Mouse (Mus musculus): ENCODE measurements at regions not wholly inside any gene's neighbourhood (a gene's known extent, or its start where the extent isn't known, plus 50 kb on each side); places are given as distances from the start of the nearest gene placed in this dataset.

GRCm38 (mm10) chr8:44273300-44273699, 563.5 kb upstream of the Adam34 start:
- Histone ChIP-seq H3K27me3 (ENCODE audit: control insufficient read depth, insufficient read depth, low read depth, low read length) (no peaks in the 10 kb centered on the region), H3K9ac (ENCODE audit: low read depth, low read length) (no peak overlapping the region), H3K36me3 (ENCODE audit: control insufficient read depth, insufficient read depth, low read length) (no peaks in the 10 kb centered on the region), H3K4me2 (ENCODE audit: low read length) (no peak overlapping the region), H3K4me1 (ENCODE audit: control insufficient read depth, insufficient read depth, low read length) (no peaks in the 10 kb centered on the region), H3K4me3 (ENCODE audit: low read depth, low read length) (no peak overlapping the region), H3K9me3 (replicated peaks; ENCODE audit: control insufficient read depth, low read length, poor library complexity, severe bottlenecking) (no peaks in the 10 kb centered on the region), H3K27ac (ENCODE audit: low read length) (no peak overlapping the region)
- WGBS = 71% methylated on average over 4 of the region's 4 CpGs
- no peak for ATAC-seq

- H3K27ac ChIP-seq (ENCODE audit: low read length) = no peak overlapping the region
- no peak overlapping the region for H3K9ac ChIP-seq (ENCODE audit: low read depth, low read length)
- no peaks in the 10 kb centered on the region for H3K4me1 ChIP-seq (ENCODE audit: control insufficient read depth, insufficient read depth, low read length)
- no peaks in the 10 kb centered on the region for H3K27me3 ChIP-seq (ENCODE audit: control insufficient read depth, insufficient read depth, low read depth, low read length)
- H3K4me3 ChIP-seq (ENCODE audit: low read depth, low read length) = no peak overlapping the region
- no peaks in the 10 kb centered on the region for H3K9me3 ChIP-seq (replicated peaks; ENCODE audit: control insufficient read depth, low read length, poor library complexity, severe bottlenecking)
- H3K36me3 ChIP-seq (ENCODE audit: control insufficient read depth, insufficient read depth, low read length) = no peaks in the 10 kb centered on the region
- H3K4me2 ChIP-seq (ENCODE audit: low read length) = no peak overlapping the region
- ATAC-seq = no peak
These were observed 608.4 kb upstream of the Adam34 start for GRCm38 (mm10) chr8:44318216-44318615.

GRCm38 (mm10) chr8:44334323-44334993, 600.8 kb upstream of the Fat1 start:
- peak; percentile 93 for ATAC-seq
- H3K4me2 ChIP-seq (ENCODE audit: low read length) = no peak overlapping the region
- H3K9ac ChIP-seq (ENCODE audit: low read depth, low read length) = no peak overlapping the region
- H3K4me1 ChIP-seq (ENCODE audit: control insufficient read depth, insufficient read depth, low read length) = 0 out of 2 replicates have a peak, but pooled peaks cover 3% of the 10 kb centered on the region
- no peaks in the 10 kb centered on the region for H3K9me3 ChIP-seq (replicated peaks; ENCODE audit: control insufficient read depth, low read length, poor library complexity, severe bottlenecking)
- WGBS = 50% methylated on average over 6 of the region's 6 CpGs
- no peak overlapping the region for H3K27ac ChIP-seq (ENCODE audit: low read length)
- no peaks in the 10 kb centered on the region for H3K27me3 ChIP-seq (ENCODE audit: control insufficient read depth, insufficient read depth, low read depth, low read length)
- H3K36me3 ChIP-seq (ENCODE audit: control insufficient read depth, insufficient read depth, low read length) = no peaks in the 10 kb centered on the region
- no peak overlapping the region for H3K4me3 ChIP-seq (ENCODE audit: low read depth, low read length)

DNA sequence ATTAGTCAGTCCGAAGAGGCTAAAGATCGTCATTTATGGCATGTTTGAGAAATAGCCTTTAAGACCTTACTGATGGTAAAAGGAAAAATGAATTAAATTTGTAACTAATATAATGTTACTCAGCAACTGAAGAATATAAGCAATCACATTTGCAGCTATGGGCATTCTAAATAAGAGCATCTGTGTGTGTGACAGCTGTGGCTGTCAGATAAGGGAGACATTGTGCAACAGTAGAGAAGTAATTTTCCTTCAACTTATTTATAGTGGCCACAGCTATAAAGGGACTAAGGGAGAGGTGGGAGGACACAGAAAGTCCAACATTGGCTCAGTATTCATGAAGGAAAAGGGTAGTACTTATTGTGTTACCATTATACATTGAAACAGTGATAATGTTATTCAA, 591.8 kb upstream of the Fat1 start:
- Histone ChIP-seq H3K36me3 (ENCODE audit: control insufficient read depth, insufficient read depth, low read length) (no peaks in the 10 kb centered on the region), H3K4me1 (ENCODE audit: control insufficient read depth, insufficient read depth, low read length) (peaks cover 3% of the 10 kb centered on the region; the same call in 1 of the 2 replicates), H3K4me3 (ENCODE audit: low read depth, low read length) (no peak overlapping the region), H3K27me3 (ENCODE audit: control insufficient read depth, insufficient read depth, low read depth, low read length) (no peaks in the 10 kb centered on the region), H3K27ac (ENCODE audit: low read length) (no peak overlapping the region), H3K9ac (ENCODE audit: low read depth, low read length) (no peak overlapping the region), H3K9me3 (replicated peaks; ENCODE audit: control insufficient read depth, low read length, poor library complexity, severe bottlenecking) (no peaks in the 10 kb centered on the region), H3K4me2 (ENCODE audit: low read length) (no peak overlapping the region)
- ATAC-seq = no peak
- WGBS = 81% methylated on average over 2 of the region's 2 CpGs

DNA sequence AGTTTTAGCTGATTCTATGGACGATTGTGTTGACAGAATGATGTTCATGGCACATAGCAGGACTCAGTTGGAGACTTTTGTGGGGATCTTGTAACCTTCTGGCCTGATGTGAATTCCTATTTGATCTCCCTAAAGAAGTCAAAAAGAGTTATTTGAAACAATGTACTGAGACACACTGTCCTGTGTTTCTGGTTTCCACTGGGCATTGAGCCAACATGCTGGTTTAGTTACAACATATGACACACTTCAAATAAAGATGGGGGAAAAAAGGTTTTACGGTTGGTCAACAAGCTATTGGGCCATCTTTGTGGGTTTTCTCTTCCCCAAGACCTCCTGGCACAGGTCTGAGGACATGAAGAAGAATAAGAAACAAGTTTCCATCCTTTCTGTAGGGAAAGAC, 591.3 kb upstream of the Fat1 start:
- no peak for ATAC-seq
- no peak overlapping the region for H3K27ac ChIP-seq (ENCODE audit: low read length)
- H3K36me3 ChIP-seq (ENCODE audit: control insufficient read depth, insufficient read depth, low read length) = no peaks in the 10 kb centered on the region
- peaks cover 3% of the 10 kb centered on the region; the same call in 1 of the 2 replicates for H3K4me1 ChIP-seq (ENCODE audit: control insufficient read depth, insufficient read depth, low read length)
- 56% methylated on average over 2 of the region's 2 CpGs for WGBS
- no peaks in the 10 kb centered on the region for H3K27me3 ChIP-seq (ENCODE audit: control insufficient read depth, insufficient read depth, low read depth, low read length)
- H3K9ac ChIP-seq (ENCODE audit: low read depth, low read length) = no peak overlapping the region
- no peak overlapping the region for H3K4me2 ChIP-seq (ENCODE audit: low read length)
- H3K9me3 ChIP-seq (replicated peaks; ENCODE audit: control insufficient read depth, low read length, poor library complexity, severe bottlenecking) = no peaks in the 10 kb centered on the region
- no peak overlapping the region for H3K4me3 ChIP-seq (ENCODE audit: low read depth, low read length)

GRCm38 (mm10) chr8:44347412-44347811, 587.8 kb upstream of the Fat1 start:
- H3K27me3 ChIP-seq (ENCODE audit: control insufficient read depth, insufficient read depth, low read depth, low read length) = no peaks in the 10 kb centered on the region
- no peak overlapping the region for H3K4me3 ChIP-seq (ENCODE audit: low read depth, low read length)
- H3K36me3 ChIP-seq (ENCODE audit: control insufficient read depth, insufficient read depth, low read length) = no peaks in the 10 kb centered on the region
- 79% methylated on average over 1 of the region's 1 CpGs for WGBS
- H3K9ac ChIP-seq (ENCODE audit: low read depth, low read length) = no peak overlapping the region
- H3K9me3 ChIP-seq (replicated peaks; ENCODE audit: control insufficient read depth, low read length, poor library complexity, severe bottlenecking) = no peaks in the 10 kb centered on the region
- no peak overlapping the region for H3K4me2 ChIP-seq (ENCODE audit: low read length)
- no peak for ATAC-seq
- H3K4me1 ChIP-seq (ENCODE audit: control insufficient read depth, insufficient read depth, low read length) = peaks cover 3% of the 10 kb centered on the region; the same call in 1 of the 2 replicates
- no peak overlapping the region for H3K27ac ChIP-seq (ENCODE audit: low read length)

GRCm38 (mm10) chr8:44373987-44374386, 561.3 kb upstream of the Fat1 start:
- 32% methylated on average over 6 of the region's 6 CpGs for WGBS
- ATAC-seq = 0 out of 2 replicates have a peak, but pooled peaks have one; percentile 42
- H3K4me1 ChIP-seq (ENCODE audit: control insufficient read depth, insufficient read depth, low read length) = no peaks in the 10 kb centered on the region
- no peaks in the 10 kb centered on the region for H3K27me3 ChIP-seq (ENCODE audit: control insufficient read depth, insufficient read depth, low read depth, low read length)
- no peak overlapping the region for H3K4me2 ChIP-seq (ENCODE audit: low read length)
- no peak overlapping the region for H3K27ac ChIP-seq (ENCODE audit: low read length)
- H3K9me3 ChIP-seq (replicated peaks; ENCODE audit: control insufficient read depth, low read length, poor library complexity, severe bottlenecking) = no peaks in the 10 kb centered on the region
- no peaks in the 10 kb centered on the region for H3K36me3 ChIP-seq (ENCODE audit: control insufficient read depth, insufficient read depth, low read length)
- no peak overlapping the region for H3K4me3 ChIP-seq (ENCODE audit: low read depth, low read length)
- H3K9ac ChIP-seq (ENCODE audit: low read depth, low read length) = no peak overlapping the region

DNA sequence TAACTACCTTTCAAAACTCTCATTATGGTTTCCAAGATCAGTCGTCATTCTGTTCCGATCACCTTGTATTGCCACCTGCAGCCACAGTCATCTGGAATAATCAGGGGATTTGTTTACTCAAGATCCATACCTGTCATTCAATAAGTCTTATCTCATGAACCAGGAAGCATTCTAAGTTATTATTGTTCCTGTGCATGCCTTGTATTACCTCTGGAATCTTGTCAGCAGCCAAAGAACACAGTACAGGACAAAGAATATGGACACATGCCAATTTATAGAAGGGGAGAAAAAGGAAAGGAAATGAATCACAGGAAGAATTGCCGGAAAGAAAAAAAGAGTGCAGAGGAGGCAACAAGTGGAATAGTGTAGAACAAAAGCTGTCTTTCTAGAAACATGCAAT, 557.5 kb upstream of the Fat1 start:
- ATAC-seq = no peak
- H3K9me3 ChIP-seq (replicated peaks; ENCODE audit: control insufficient read depth, low read length, poor library complexity, severe bottlenecking) = no peaks in the 10 kb centered on the region
- H3K4me3 ChIP-seq (ENCODE audit: low read depth, low read length) = no peak overlapping the region
- H3K36me3 ChIP-seq (ENCODE audit: control insufficient read depth, insufficient read depth, low read length) = no peaks in the 10 kb centered on the region
- no peak overlapping the region for H3K9ac ChIP-seq (ENCODE audit: low read depth, low read length)
- no peak overlapping the region for H3K27ac ChIP-seq (ENCODE audit: low read length)
- H3K4me1 ChIP-seq (ENCODE audit: control insufficient read depth, insufficient read depth, low read length) = no peaks in the 10 kb centered on the region
- H3K27me3 ChIP-seq (ENCODE audit: control insufficient read depth, insufficient read depth, low read depth, low read length) = no peaks in the 10 kb centered on the region
- WGBS = 66% methylated on average over 3 of the region's 3 CpGs
- no peak overlapping the region for H3K4me2 ChIP-seq (ENCODE audit: low read length)

DNA sequence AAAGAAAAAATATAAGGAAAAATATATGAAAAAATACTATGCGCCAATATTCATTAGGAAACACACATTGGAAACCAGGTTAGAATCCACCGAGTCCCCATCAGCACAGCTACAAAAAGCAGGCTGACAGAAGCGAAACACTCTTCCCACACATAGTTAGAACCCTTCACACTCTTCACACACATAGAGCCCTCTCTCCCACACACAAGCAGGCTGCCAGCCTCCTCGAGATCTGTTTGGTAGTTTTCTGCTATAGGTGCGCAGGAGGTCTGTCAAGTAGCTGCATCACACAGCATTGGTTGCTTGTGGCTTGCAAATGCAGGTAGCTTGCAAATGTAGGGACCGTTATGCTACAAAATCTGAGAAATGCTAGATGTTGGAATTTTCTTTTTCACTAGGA, 526.8 kb upstream of the Fat1 start:
- Histone ChIP-seq H3K4me3 (ENCODE audit: low read depth, low read length) (no peak overlapping the region), H3K9me3 (replicated peaks; ENCODE audit: control insufficient read depth, low read length, poor library complexity, severe bottlenecking) (peaks cover 8% of the 10 kb centered on the region; the same call in 1 of the 2 replicates), H3K27me3 (ENCODE audit: control insufficient read depth, insufficient read depth, low read depth, low read length) (no peaks in the 10 kb centered on the region), H3K4me2 (ENCODE audit: low read length) (no peak overlapping the region), H3K4me1 (ENCODE audit: control insufficient read depth, insufficient read depth, low read length) (no peaks in the 10 kb centered on the region), H3K9ac (ENCODE audit: low read depth, low read length) (no peak overlapping the region), H3K27ac (ENCODE audit: low read length) (no peak overlapping the region), H3K36me3 (ENCODE audit: control insufficient read depth, insufficient read depth, low read length) (no peaks in the 10 kb centered on the region)
- 92% methylated on average over 6 of the region's 6 CpGs for WGBS
- ATAC-seq = no peak
